Comparison of ENCODE assay signal across 8 mouse cellular contexts in the genomic region with DNA sequence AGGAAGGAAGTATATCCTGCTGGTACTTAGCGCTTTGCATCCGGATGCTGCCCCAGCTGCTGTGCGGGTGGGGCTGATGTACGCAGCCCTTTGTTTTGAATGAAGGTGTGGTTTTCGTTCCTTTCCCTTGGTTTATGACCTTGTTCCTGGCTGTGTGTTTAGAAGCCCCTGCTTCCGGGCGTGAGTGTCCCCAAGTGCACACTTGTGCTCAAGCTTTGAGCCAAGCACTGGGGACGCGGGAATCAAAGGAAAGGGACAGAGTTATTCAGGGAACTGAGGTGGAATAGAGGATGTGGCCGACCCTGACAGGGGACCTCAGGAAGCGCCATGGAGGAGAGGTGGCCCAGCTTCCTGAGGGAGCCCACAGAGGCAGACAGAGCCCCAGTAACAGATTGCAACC. TPM values are rescaled to one million over a fixed set of nuclear protein-coding genes. Genes with fewer than 3 reads are reported as not detected.
DNase-seq lines count a peak whose midpoint lies in the region; ATAC-seq lines count a peak whose summit lies in the region.

No protein-coding gene starts in this region.

- no peak overlapping the region for H3K9ac ChIP-seq in hindbrain, embryonic 11.5 days (ENCODE audit: low read depth, low read length)
- no peak overlapping the region for H3K9ac ChIP-seq in hindbrain, embryonic 12.5 days
- H3K9ac ChIP-seq in midbrain, embryonic 14.5 days (replicated peaks; ENCODE audit: low read length): no peak overlapping the region

- no peak overlapping the region for H3K4me3 ChIP-seq in hindbrain, embryonic 11.5 days (ENCODE audit: low read depth, low read length)
- no peak overlapping the region for H3K4me3 ChIP-seq in hindbrain, embryonic 12.5 days
- H3K4me3 ChIP-seq in midbrain, embryonic 14.5 days (replicated peaks; ENCODE audit: low read depth, low read length): no peak overlapping the region

- no peaks in the 10 kb centered on the region for H3K27me3 ChIP-seq in hindbrain, embryonic 11.5 days (ENCODE audit: control insufficient read depth, insufficient read depth, low read length)
- no peaks in the 10 kb centered on the region for H3K27me3 ChIP-seq in hindbrain, embryonic 12.5 days
- H3K27me3 ChIP-seq in midbrain, embryonic 14.5 days (ENCODE audit: control insufficient read depth, insufficient read depth, low read length): no peaks in the 10 kb centered on the region

- no peak overlapping the region for H3K27ac ChIP-seq in hindbrain, embryonic 11.5 days (ENCODE audit: low read depth, low read length)
- H3K27ac ChIP-seq in hindbrain, embryonic 12.5 days: no peak overlapping the region
- H3K27ac ChIP-seq in midbrain, embryonic 14.5 days (replicated peaks; ENCODE audit: low read depth, low read length): no peak overlapping the region

- no peak overlapping the region for H3K4me2 ChIP-seq in hindbrain, embryonic 11.5 days (replicated peaks; ENCODE audit: low read depth, low read length)
- no peak overlapping the region for H3K4me2 ChIP-seq in hindbrain, embryonic 12.5 days (replicated peaks)
- no peak overlapping the region for H3K4me2 ChIP-seq in midbrain, embryonic 14.5 days (ENCODE audit: low read length)

- H3K9me3 ChIP-seq in hindbrain, embryonic 11.5 days (ENCODE audit: control insufficient read depth, low read length): no peaks in the 10 kb centered on the region
- no peaks in the 10 kb centered on the region for H3K9me3 ChIP-seq in hindbrain, embryonic 12.5 days (replicated peaks)
- H3K9me3 ChIP-seq in midbrain, embryonic 14.5 days (ENCODE audit: control insufficient read depth, low read length): no peaks in the 10 kb centered on the region

- no peaks in the 10 kb centered on the region for H3K4me1 ChIP-seq in hindbrain, embryonic 11.5 days (replicated peaks; ENCODE audit: control insufficient read depth, insufficient read depth, low read length)
- H3K4me1 ChIP-seq in hindbrain, embryonic 12.5 days: no peaks in the 10 kb centered on the region
- H3K4me1 ChIP-seq in midbrain, embryonic 14.5 days (ENCODE audit: control insufficient read depth, insufficient read depth, low read length): no peaks in the 10 kb centered on the region

- WGBS in hindbrain, embryonic 11.5 days: 92% methylated on average over 11 of the region's 11 CpGs
- WGBS in hindbrain, embryonic 12.5 days: 89% methylated on average over 11 of the region's 11 CpGs
- 92% methylated on average over 11 of the region's 11 CpGs for WGBS in midbrain, embryonic 14.5 days

- ATAC-seq in hindbrain, embryonic 11.5 days (ENCODE audit: low FRiP score): no peak
- no peak for ATAC-seq in hindbrain, embryonic 12.5 days (ENCODE audit: low FRiP score)
- ATAC-seq in midbrain, embryonic 14.5 days (ENCODE audit: low FRiP score, low TSS enrichment): no peak

- intact Hi-C loops in left cerebral cortex, postnatal 14 days (cut with DNase I): no loop called here

- peaks cover 4% of the 10 kb centered on the region; the same call in 1 of the 2 replicates for H3K36me3 ChIP-seq in hindbrain, embryonic 11.5 days (ENCODE audit: control insufficient read depth, insufficient read depth, low read length)
- H3K36me3 ChIP-seq in hindbrain, embryonic 12.5 days: peaks cover 49% of the 10 kb centered on the region
- H3K36me3 ChIP-seq in midbrain, embryonic 14.5 days (ENCODE audit: control insufficient read depth, insufficient read depth, low read length): peaks cover 49% of the 10 kb centered on the region

- DNase-seq in hindbrain, embryonic 11.5 days (ENCODE audit: low spot score): peak; percentile 2
- peak; percentile 17 to 56 for DNase-seq in heart, adult 9 months (ENCODE audit: low spot score in 2 of 2)
- DNase-seq in kidney, postnatal 25 days: peak; percentile 8 to 60
- DNase-seq in thymus, postnatal 14 days: peak; percentile 67
- DNase-seq in midbrain, embryonic 14.5 days: no peak
- no peak for DNase-seq in adipocyte (ENCODE audit: low spot score)
- no peak for DNase-seq in left cerebral cortex, postnatal 14 days (ENCODE audit: low spot score in 2 of 2)

RNA-seq across cellular contexts. Expression of gene Atp6v0a2, which starts 13.7 kb away (rescaled TPM):
- polyA plus RNA-seq in hindbrain, embryonic 11.5 days (2014; fragmentation: Nextera tagmentation; extraction: Ambion mirVana): 41.8 and 43.8 TPM in 2 replicates
- polyA plus RNA-seq in hindbrain, embryonic 12.5 days (2016; fragmentation: Nextera tagmentation; extraction: Ambion mirVana): 54.5 and 61.2 TPM in 2 replicates
- 32.9 and 41.1 TPM in 2 replicates for polyA plus RNA-seq in midbrain, embryonic 14.5 days (2014; fragmentation: Nextera tagmentation; extraction: Ambion mirVana)
- total RNA-seq in left cerebral cortex, postnatal 14 days (2021): 10 to 100 TPM; 54.6 to 56.1 TPM

RNA-seq across cellular contexts. Expression of gene Gtf2h3, which starts 35.8 kb away (rescaled TPM):
- 74.7 and 74.9 TPM in 2 replicates for polyA plus RNA-seq in hindbrain, embryonic 11.5 days (2014; fragmentation: Nextera tagmentation; extraction: Ambion mirVana)
- 65.6 and 71.0 TPM in 2 replicates for polyA plus RNA-seq in hindbrain, embryonic 12.5 days (2016; fragmentation: Nextera tagmentation; extraction: Ambion mirVana)
- 51.1 and 59.7 TPM in 2 replicates for polyA plus RNA-seq in midbrain, embryonic 14.5 days (2014; fragmentation: Nextera tagmentation; extraction: Ambion mirVana)
- total RNA-seq in left cerebral cortex, postnatal 14 days (2021): 10 to 100 TPM; 26.2 to 30.8 TPM

RNA-seq across cellular contexts. Expression of gene Eif2b1, which starts 35.8 kb away (rescaled TPM):
- polyA plus RNA-seq in hindbrain, embryonic 11.5 days (2014; fragmentation: Nextera tagmentation; extraction: Ambion mirVana): 82.2 and 83.5 TPM in 2 replicates
- polyA plus RNA-seq in hindbrain, embryonic 12.5 days (2016; fragmentation: Nextera tagmentation; extraction: Ambion mirVana): 66.0 and 69.5 TPM in 2 replicates
- 71.8 and 73.4 TPM in 2 replicates for polyA plus RNA-seq in midbrain, embryonic 14.5 days (2014; fragmentation: Nextera tagmentation; extraction: Ambion mirVana)
- 10 to 100 TPM; 41.7 to 42.0 TPM for total RNA-seq in left cerebral cortex, postnatal 14 days (2021)

Comparison
In these comparisons a context has a peak if more than half of its experiments do, and no peak if none do; other contexts are left out.
1. DNase-seq: peak in hindbrain, embryonic 11.5 days (single experiment), heart, adult 9 months (2 of 2), kidney, postnatal 25 days (2 of 2) and thymus, postnatal 14 days (single experiment); none in midbrain, embryonic 14.5 days (single experiment), adipocyte (single experiment) and left cerebral cortex, postnatal 14 days (0 of 2).